Comparison of ENCODE assay signal across 10 mouse cellular contexts in genomic region chr2:29468517-29468936, GRCm38 (mm10).
DNase-seq lines count a peak whose midpoint lies in the region; ATAC-seq lines count a peak whose summit lies in the region.
"Had no signal": no experiment of that assay in that cellular context is flagged by ENCODE, and none has a peak within 500 bp of the region (broad histone marks: within the 10 kb centered on the region; RNA-seq: fewer than 3 reads in every experiment).

No protein-coding gene starts in this region.

- H3K4me3 ChIP-seq in forebrain, embryonic 13.5 days: no peak overlapping the region
- H3K4me3 ChIP-seq in forebrain, embryonic 10.5 days: no peak overlapping the region
- no peak overlapping the region for H3K4me3 ChIP-seq in forebrain, embryonic 14.5 days (ENCODE audit: low read depth, low read length)

- DNase-seq in forebrain, embryonic 10.5 days (ENCODE audit: extremely low spot score, low spot score): no peak
- DNase-seq in forebrain, embryonic 14.5 days (ENCODE audit: low spot score): peak; percentile 87
- peak; percentile 41 to 60 for DNase-seq in layer of hippocampus, postnatal 14 days (ENCODE audit: low spot score in 2 of 2)
- peak; percentile 74 for DNase-seq in right cerebral cortex, postnatal 25 days
- no peak for DNase-seq in spleen, postnatal 10 days (ENCODE audit: low spot score in 2 of 2)
- no peak for DNase-seq in thymus, adult 18-20 months
- DNase-seq in thymus, postnatal 14 days: no peak
- DNase-seq: B cell, adult 2 months had no signal

- peaks cover 66% of the 10 kb centered on the region for H3K4me1 ChIP-seq in forebrain, embryonic 13.5 days
- H3K4me1 ChIP-seq in forebrain, embryonic 10.5 days: peaks cover 43% of the 10 kb centered on the region
- peaks cover 55% of the 10 kb centered on the region for H3K4me1 ChIP-seq in forebrain, embryonic 14.5 days (ENCODE audit: control insufficient read depth, insufficient read depth, low read length)

- H3K9me3 ChIP-seq in forebrain, embryonic 13.5 days (replicated peaks): no peaks in the 10 kb centered on the region
- H3K9me3 ChIP-seq in forebrain, embryonic 10.5 days: no peaks in the 10 kb centered on the region
- no peaks in the 10 kb centered on the region for H3K9me3 ChIP-seq in forebrain, embryonic 14.5 days (replicated peaks; ENCODE audit: control insufficient read depth, low read length)

- no peaks in the 10 kb centered on the region for H3K27me3 ChIP-seq in forebrain, embryonic 13.5 days
- H3K27me3 ChIP-seq in forebrain, embryonic 10.5 days (ENCODE audit: poor library complexity, severe bottlenecking): no peaks in the 10 kb centered on the region
- no peaks in the 10 kb centered on the region for H3K27me3 ChIP-seq in forebrain, embryonic 14.5 days (replicated peaks; ENCODE audit: control insufficient read depth, insufficient read depth, low read length)

- peak overlapping the region; percentile 79 for H3K27ac ChIP-seq in forebrain, embryonic 13.5 days
- no peak overlapping the region for H3K27ac ChIP-seq in forebrain, embryonic 10.5 days
- peak overlapping the region; percentile 82 for H3K27ac ChIP-seq in forebrain, embryonic 14.5 days (ENCODE audit: low read depth, low read length)
- H3K27ac ChIP-seq: liver, embryonic 14.5 days had no signal

- no peaks in the 10 kb centered on the region for H3K36me3 ChIP-seq in forebrain, embryonic 13.5 days (ENCODE audit: poor library complexity, severe bottlenecking)
- H3K36me3 ChIP-seq in forebrain, embryonic 10.5 days (replicated peaks): no peaks in the 10 kb centered on the region
- no peaks in the 10 kb centered on the region for H3K36me3 ChIP-seq in forebrain, embryonic 14.5 days (ENCODE audit: control insufficient read depth, insufficient read depth, low read length)

- WGBS in forebrain, embryonic 13.5 days: 51% methylated on average over 15 of the region's 15 CpGs
- WGBS in forebrain, embryonic 10.5 days: 89% methylated on average over 15 of the region's 15 CpGs
- 28% methylated on average over 15 of the region's 15 CpGs for WGBS in forebrain, embryonic 14.5 days

- no peak overlapping the region for H3K4me2 ChIP-seq in forebrain, embryonic 13.5 days
- no peak overlapping the region for H3K4me2 ChIP-seq in forebrain, embryonic 14.5 days (ENCODE audit: low read length)

- H3K9ac ChIP-seq in forebrain, embryonic 13.5 days: no peak overlapping the region
- 0 out of 2 replicates have a peak overlapping the region, but pooled peaks have one; percentile 22 for H3K9ac ChIP-seq in forebrain, embryonic 14.5 days (ENCODE audit: low read length)
- H3K9ac ChIP-seq: liver, embryonic 14.5 days had no signal

- ATAC-seq in forebrain, embryonic 13.5 days: peak; percentile 80
- ATAC-seq in forebrain, embryonic 14.5 days: peak; percentile 80

Comparison
In these comparisons a context has a peak if more than half of its experiments do, and no peak if none do; other contexts are left out.
1. DNase-seq: peak in forebrain, embryonic 14.5 days (single experiment), layer of hippocampus, postnatal 14 days (2 of 2) and right cerebral cortex, postnatal 25 days (single experiment); none in forebrain, embryonic 10.5 days (single experiment), spleen, postnatal 10 days (0 of 2), thymus, adult 18-20 months (0 of 2) and thymus, postnatal 14 days (single experiment).